Mouse (Mus musculus): ENCODE measurements around the gene Setd1a. TPM values are rescaled to one million over a fixed set of nuclear protein-coding genes. Genes with fewer than 3 reads are reported as not detected.
"Not testable (repeated sequence)": the region's sequence is repeated elsewhere in the genome, so short reads cannot be mapped to it uniquely, and the experiment has no call there.

Gene Setd1a
- 19.8 and 23.4 TPM in 2 replicates for polyA plus RNA-seq (2016; fragmentation: Nextera tagmentation; extraction: Ambion mirVana)

DNA sequence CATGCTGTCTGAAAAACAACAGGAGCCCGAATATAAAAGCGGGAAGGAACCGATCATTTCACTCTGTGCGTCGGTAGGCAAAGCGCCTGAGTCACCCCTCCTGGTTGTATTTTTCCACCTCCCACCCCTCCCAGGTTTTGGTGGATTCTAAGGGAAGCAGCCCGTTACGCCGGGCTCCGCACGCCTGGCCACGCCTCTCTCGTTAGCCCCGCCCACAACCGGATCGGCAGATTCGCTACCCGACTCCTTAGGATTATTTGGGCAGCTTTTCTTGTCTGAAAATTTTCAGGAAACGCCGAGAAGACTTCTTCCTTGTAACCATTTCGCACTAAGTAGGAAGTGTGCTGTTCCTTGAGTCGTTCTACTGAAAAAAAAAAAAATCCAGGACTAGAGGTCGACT lies at the start of gene Setd1a:
Gene Setd1a, plus strand, starts transcription at position 245 of the 400 bp plus-strand sequence.
- Histone ChIP-seq H3K9me3 (replicated peaks) (no peaks in the 10 kb centered on the region), H3K27me3 (no peaks in the 10 kb centered on the region), H3K4me1 (peaks cover 11% of the 10 kb centered on the region), H3K27ac (peak within 1 kb of the TSS; percentile 92), H3K4me2 (replicated peaks) (peak within 1 kb of the TSS; percentile 85), H3K36me3 (peaks cover 21% of the 10 kb centered on the region), H3K9ac (peak within 1 kb of the TSS; percentile 95), H3K4me3 (peak within 1 kb of the TSS; percentile 94)
- peak; percentile 67 for ATAC-seq (ENCODE audit: low FRiP score)
- under 1% methylated on average over 23 of the region's 23 CpGs for WGBS

- Histone ChIP-seq H3K4me2 (replicated peaks) (no peak overlapping the region), H3K9me3 (replicated peaks) (no peaks in the 10 kb centered on the region), H3K36me3 (no peaks in the 10 kb centered on the region), H3K4me3 (no peak overlapping the region), H3K9ac (no peak overlapping the region), H3K27me3 (0 out of 2 replicates have a peak, but pooled peaks cover 3% of the 10 kb centered on the region), H3K27ac (no peak overlapping the region), H3K4me1 (no peaks in the 10 kb centered on the region)
- ATAC-seq (ENCODE audit: low FRiP score) = no peak
- WGBS = 90% methylated on average over 7 of the region's 7 CpGs
These were observed 48.6 kb upstream of the Setd1a start for GRCm38 (mm10) chr7:127727898-127728297.

- H3K4me3 ChIP-seq = no peak overlapping the region
- 0 out of 2 replicates have a peak, but pooled peaks cover 3% of the 10 kb centered on the region for H3K27me3 ChIP-seq
- no peak for ATAC-seq (ENCODE audit: low FRiP score)
- 75% methylated on average over 4 of the region's 4 CpGs for WGBS
- H3K36me3 ChIP-seq = no peaks in the 10 kb centered on the region
- H3K4me2 ChIP-seq (replicated peaks) = no peak overlapping the region
- no peak overlapping the region for H3K27ac ChIP-seq
- no peaks in the 10 kb centered on the region for H3K4me1 ChIP-seq
- H3K9me3 ChIP-seq (replicated peaks) = no peaks in the 10 kb centered on the region
- no peak overlapping the region for H3K9ac ChIP-seq
These were observed 46.3 kb upstream of the Setd1a start for GRCm38 (mm10) chr7:127730170-127730569.

DNA sequence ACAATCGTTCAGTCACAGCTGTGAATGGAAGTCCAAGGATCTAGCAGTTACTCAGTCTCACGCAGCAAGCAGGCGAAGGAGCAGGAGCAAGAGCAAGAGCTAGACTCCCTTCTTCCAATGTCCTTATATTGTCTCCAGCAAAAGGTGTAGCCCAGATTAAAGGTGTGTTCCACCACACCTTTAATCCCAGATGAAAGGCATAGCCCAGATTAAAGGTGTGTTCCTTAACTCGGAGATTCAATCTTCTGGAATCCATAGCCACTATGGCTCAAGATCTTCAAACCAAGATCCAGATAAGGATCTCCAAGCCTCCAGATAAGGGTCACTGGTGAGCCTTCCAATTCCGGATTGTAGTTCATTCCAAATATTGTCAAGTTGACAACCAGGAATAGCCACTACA lies 44.4 kb upstream of the Setd1a start, which contains the start of gene Ctf2:
Gene Ctf2, minus strand, starts transcription at position 101 of the 400 bp plus-strand sequence.
- 100% methylated on average over 1 of the region's 5 CpGs for WGBS
- H3K9me3 ChIP-seq (replicated peaks); H3K4me1 ChIP-seq; H3K4me2 ChIP-seq (replicated peaks); H3K4me3 ChIP-seq; ATAC-seq (ENCODE audit: low FRiP score); H3K36me3 ChIP-seq; H3K9ac ChIP-seq; H3K27ac ChIP-seq; H3K27me3 ChIP-seq: not testable (repeated sequence)

GRCm38 (mm10) chr7:127744366-127745045 lies 32.0 kb upstream of the Setd1a start, which contains the start of gene Fbxl19:
Gene Fbxl19 (plus strand): TSS chr7:127744543.
- Histone ChIP-seq H3K4me1 (peaks cover 20% of the 10 kb centered on the region), H3K27me3 (no peaks in the 10 kb centered on the region), H3K27ac (peak within 1 kb of the TSS; percentile 92), H3K4me2 (replicated peaks) (peak within 1 kb of the TSS; percentile 68), H3K9me3 (replicated peaks) (no peaks in the 10 kb centered on the region), H3K36me3 (peaks cover 16% of the 10 kb centered on the region), H3K4me3 (peak within 1 kb of the TSS; percentile 94), H3K9ac (peak within 1 kb of the TSS; percentile 51)
- ATAC-seq (ENCODE audit: low FRiP score) = no peak
- WGBS = under 1% methylated on average over 26 of the region's 26 CpGs

- Histone ChIP-seq H3K27me3 (no peaks in the 10 kb centered on the region), H3K27ac (peak overlapping the region; percentile 92), H3K36me3 (peaks cover 24% of the 10 kb centered on the region), H3K4me1 (peaks cover 20% of the 10 kb centered on the region), H3K9ac (peak overlapping the region; percentile 51), H3K9me3 (replicated peaks) (no peaks in the 10 kb centered on the region), H3K4me3 (peak overlapping the region; percentile 94), H3K4me2 (replicated peaks) (peak overlapping the region; percentile 68)
- WGBS = 0% methylated on average over 19 of the region's 19 CpGs
- ATAC-seq (ENCODE audit: low FRiP score) = peak; percentile 88
These were observed 31.2 kb upstream of the Setd1a start for GRCm38 (mm10) chr7:127745251-127745651.

DNA sequence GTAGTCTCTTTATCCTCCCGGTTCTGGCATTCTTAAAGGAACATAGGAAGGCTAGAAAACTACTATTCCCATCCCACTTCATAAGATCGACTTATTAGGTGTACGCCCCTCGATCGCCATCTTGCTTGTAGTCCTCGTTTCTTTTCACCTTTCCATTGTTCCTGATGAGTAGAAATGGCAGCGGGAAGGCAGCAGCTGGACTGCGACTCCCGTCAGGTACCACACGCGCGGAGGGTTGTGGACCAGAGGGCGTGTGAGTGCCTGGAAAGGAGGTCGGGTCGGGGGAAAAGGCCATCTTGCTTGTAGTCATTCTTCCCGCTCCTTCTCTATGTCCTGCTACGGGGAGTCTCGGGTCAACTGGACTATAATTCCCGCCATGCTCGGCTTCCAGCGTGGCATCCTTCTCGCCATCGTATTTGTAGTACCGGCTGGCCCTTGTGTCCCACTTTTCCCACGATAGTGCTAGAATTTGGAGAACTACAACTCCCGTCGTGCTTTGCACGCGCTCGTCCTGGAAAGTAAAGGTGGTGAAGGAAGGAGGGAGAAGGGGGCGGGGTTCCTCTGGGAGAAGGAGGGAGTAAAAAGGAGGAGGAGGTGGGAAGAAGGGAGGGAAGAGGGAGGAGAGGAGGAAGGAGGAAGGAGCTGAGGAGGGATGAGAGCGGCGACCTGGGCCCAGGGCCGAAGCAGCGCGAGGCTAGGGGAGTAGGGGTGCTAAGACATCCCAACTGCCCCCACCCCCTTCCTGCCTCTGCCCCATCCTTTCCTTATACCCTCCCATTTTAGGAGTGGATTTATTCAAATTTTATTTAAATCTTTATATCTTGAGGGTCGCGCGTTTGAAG lies 30.6 kb upstream of the Setd1a start:
- Histone ChIP-seq H3K27me3 (no peaks in the 10 kb centered on the region), H3K4me3 (peak overlapping the region; percentile 94), H3K4me1 (peaks cover 20% of the 10 kb centered on the region), H3K27ac (peak overlapping the region; percentile 92), H3K9me3 (replicated peaks) (no peaks in the 10 kb centered on the region), H3K4me2 (replicated peaks) (peak overlapping the region; percentile 68), H3K36me3 (peaks cover 30% of the 10 kb centered on the region), H3K9ac (peak overlapping the region; percentile 96)
- under 1% methylated on average over 39 of the region's 39 CpGs for WGBS
- peak; percentile 89 for ATAC-seq (ENCODE audit: low FRiP score)

DNA sequence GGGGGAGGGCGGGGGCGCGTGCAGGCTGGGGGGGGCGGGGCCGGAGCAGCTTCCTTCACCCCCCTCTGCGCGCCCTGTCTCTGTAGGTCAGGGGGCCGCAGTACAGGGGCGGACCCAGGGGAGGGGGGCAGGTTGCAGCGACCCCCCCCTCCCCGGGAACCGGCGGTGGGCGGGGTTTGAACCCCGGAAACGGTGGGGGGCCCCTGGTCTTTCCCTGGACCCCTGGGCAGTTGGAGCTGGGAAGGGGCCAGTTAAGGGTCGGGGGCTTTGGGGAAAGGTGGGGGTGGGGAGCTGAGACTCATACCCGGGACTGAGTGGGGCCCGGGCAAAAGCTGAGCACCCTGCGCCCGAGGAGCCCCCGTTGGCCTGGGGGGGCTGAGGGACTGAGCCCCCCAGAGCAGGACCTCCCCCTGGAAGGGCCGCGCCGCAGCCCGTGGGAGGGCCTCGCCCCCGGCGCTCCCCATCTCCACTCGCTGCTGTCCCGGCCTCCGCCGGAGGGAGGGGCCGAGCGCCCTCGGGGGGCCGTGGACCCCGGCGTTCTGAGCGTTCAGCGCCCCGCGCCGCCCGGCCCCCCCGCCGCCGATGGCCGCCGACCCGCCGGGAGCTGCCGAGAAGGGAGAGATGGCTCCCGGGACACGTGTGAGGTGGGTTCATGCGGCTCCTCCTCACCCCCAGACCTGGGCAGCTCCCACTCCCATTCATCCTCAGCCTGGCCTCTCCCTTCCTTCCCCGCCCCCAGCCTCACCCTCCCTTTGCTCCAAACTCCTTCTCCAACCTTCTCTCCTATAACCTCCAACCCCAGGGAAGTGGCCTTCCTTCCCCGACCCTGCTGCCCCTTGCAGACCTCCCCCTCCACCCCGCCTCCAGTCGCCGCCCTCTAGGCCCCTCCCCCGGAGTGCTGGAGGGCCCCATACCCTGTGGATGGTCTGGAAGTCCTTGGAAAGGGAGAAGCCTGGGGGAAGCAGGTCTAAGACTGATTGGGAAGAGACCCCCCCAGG lies 29.7 kb upstream of the Setd1a start:
- ATAC-seq (ENCODE audit: low FRiP score) = peak; percentile 4
- WGBS = 0% methylated on average over 43 of the region's 62 CpGs
- Histone ChIP-seq H3K4me3 (peak overlapping the region; percentile 94), H3K9me3 (replicated peaks) (no peaks in the 10 kb centered on the region), H3K4me2 (replicated peaks) (peak overlapping the region; percentile 68), H3K27ac (peak overlapping the region; percentile 92), H3K27me3 (no peaks in the 10 kb centered on the region), H3K4me1 (peaks cover 20% of the 10 kb centered on the region), H3K9ac (peak overlapping the region; percentile 96), H3K36me3 (peaks cover 39% of the 10 kb centered on the region)

GRCm38 (mm10) chr7:127747559-127748234 lies 28.8 kb upstream of the Setd1a start:
- Histone ChIP-seq H3K4me1 (peaks cover 24% of the 10 kb centered on the region), H3K36me3 (peaks cover 48% of the 10 kb centered on the region), H3K4me2 (replicated peaks) (peak overlapping the region; percentile 68), H3K9me3 (replicated peaks) (no peaks in the 10 kb centered on the region), H3K27ac (peak overlapping the region; percentile 92; the same call in 1 of the 2 replicates), H3K27me3 (no peaks in the 10 kb centered on the region), H3K4me3 (peak overlapping the region; percentile 94), H3K9ac (peak overlapping the region; percentile 96)
- WGBS = 40% methylated on average over 6 of the region's 6 CpGs
- no peak for ATAC-seq (ENCODE audit: low FRiP score)

GRCm38 (mm10) chr7:127748235-127748560 lies 28.3 kb upstream of the Setd1a start:
- Histone ChIP-seq H3K27me3 (no peaks in the 10 kb centered on the region), H3K4me2 (replicated peaks) (peak overlapping the region; percentile 68), H3K9me3 (replicated peaks) (no peaks in the 10 kb centered on the region), H3K27ac (no peak overlapping the region), H3K36me3 (peaks cover 53% of the 10 kb centered on the region), H3K4me1 (peaks cover 28% of the 10 kb centered on the region), H3K9ac (peak overlapping the region; percentile 8; the same call in 1 of the 2 replicates), H3K4me3 (peak overlapping the region; percentile 94; the same call in 1 of the 2 replicates)
- WGBS = 94% methylated on average over 28 of the region's 28 CpGs
- no peak for ATAC-seq (ENCODE audit: low FRiP score)
